Mouse (Mus musculus) adrenal gland, postnatal 25 days (tissue): ENCODE measurements around the gene Cfap61. TPM values are rescaled to one million over a fixed set of nuclear protein-coding genes. Genes with fewer than 3 reads are reported as not detected.

Experiments used
- DNase-seq: peaks from one replicate; pipeline ENCODE4 v3.0.0; 2021; ENCODE audit warnings: mixed read lengths
- total RNA-seq: library from RNA; stranded (reverse); gene quantifications from 2 replicates; pipeline ENCODE4 v1.2.3, GENCODE M21; 2021

Gene Cfap61
- total RNA-seq, 1 experiment from 2014 or later, result 31.1 TPM

GRCm38 (mm10) chr2:146010816-146011215, 76.2 kb downstream of the Cfap61 start:
- no peak for DNase-seq

GRCm38 (mm10) chr2:146015341-146016186, 81.0 kb downstream of the Cfap61 start:
- no peak for DNase-seq

GRCm38 (mm10) chr2:146022846-146023245, 88.3 kb downstream of the Cfap61 start:
- DNase-seq, result no peak

- DNase-seq, result no peak
These were observed 109.1 kb downstream of the Cfap61 start for GRCm38 (mm10) chr2:146043640-146044039.

GRCm38 (mm10) chr2:146044926-146045890, 110.6 kb downstream of the Cfap61 start:
- peak; percentile 55 for DNase-seq

- no peak for DNase-seq
These were observed 113.1 kb downstream of the Cfap61 start for GRCm38 (mm10) chr2:146047691-146048090.

GRCm38 (mm10) chr2:146048221-146048829, 113.7 kb downstream of the Cfap61 start:
- no peak for DNase-seq

- DNase-seq, result no peak
These were observed 114.8 kb downstream of the Cfap61 start for GRCm38 (mm10) chr2:146049339-146049738.

GRCm38 (mm10) chr2:146050069-146050468, 115.5 kb downstream of the Cfap61 start:
- no peak for DNase-seq

GRCm38 (mm10) chr2:146051334-146051733, 116.8 kb downstream of the Cfap61 start:
- DNase-seq, result no peak

GRCm38 (mm10) chr2:146057123-146057522, 122.5 kb downstream of the Cfap61 start:
- no peak for DNase-seq

- DNase-seq, result no peak
These were observed 124.2 kb downstream of the Cfap61 start for GRCm38 (mm10) chr2:146058791-146059190.

- DNase-seq, result no peak
These were observed 127.1 kb downstream of the Cfap61 start for GRCm38 (mm10) chr2:146061421-146062300.

GRCm38 (mm10) chr2:146062330-146063092, 127.9 kb downstream of the Cfap61 start:
- no peak for DNase-seq

GRCm38 (mm10) chr2:146063093-146064074, 128.8 kb downstream of the Cfap61 start:
- no peak for DNase-seq

- DNase-seq, result no peak
These were observed 132.8 kb downstream of the Cfap61 start for GRCm38 (mm10) chr2:146067364-146067763.

GRCm38 (mm10) chr2:146073300-146073699, 138.7 kb downstream of the Cfap61 start:
- DNase-seq, result no peak

GRCm38 (mm10) chr2:146077117-146077516, 142.5 kb downstream of the Cfap61 start:
- DNase-seq, result no peak

GRCm38 (mm10) chr2:146080282-146080681, 145.7 kb downstream of the Cfap61 start:
- DNase-seq, result no peak
